Mouse (Mus musculus) subcutaneous adipose tissue, adult 2 months (tissue): ENCODE data around the gene Samd1. TPM values are rescaled to one million over a fixed set of nuclear protein-coding genes. Genes with fewer than 3 reads are reported as not detected.

Source experiments
- polyA plus RNA-seq: library from polyadenylated mRNA; depleted of rRNA; stranded (reverse); fragments of >200 nt; gene quantifications from 2 replicates; pipeline ENCODE4 v1.2.3, GENCODE M21; 2012; ENCODE audit warnings: low replicate concordance; rRNA removed

Samd1 gene
- 30.8 and 82.0 TPM in 2 replicates for polyA plus RNA-seq

GRCm38 (mm10) chr8:83997511-83998141, at the start of gene Samd1:
Gene Samd1 (plus strand): TSS chr8:83997672.

GRCm38 (mm10) chr8:83955106-83955957, 42.1 kb upstream of the Samd1 start, which contains the start of the genes Gm10644 and Asf1b:
Gene Gm10644 (minus strand): TSS chr8:83955205.
Gene Asf1b (plus strand): TSS chr8:83955507.

GRCm38 (mm10) chr8:83972150-83973120, 25.0 kb upstream of the Samd1 start, which contains the start of gene Prkaca:
Gene Prkaca (plus strand): TSS chr8:83972993.

GRCm38 (mm10) chr8:84001281-84002000, 4.0 kb downstream of the Samd1 start, which contains the start of gene 1700067K01Rik:
Gene 1700067K01Rik (plus strand): TSS chr8:84001502.

GRCm38 (mm10) chr8:84011705-84012498, 14.4 kb downstream of the Samd1 start, which contains the start of gene 2210011C24Rik:
Gene 2210011C24Rik (minus strand): TSS chr8:84012171.

GRCm38 (mm10) chr8:84021096-84021495, 23.6 kb downstream of the Samd1 start, which contains the start of gene Palm3:
Gene Palm3 (plus strand): TSS chr8:84021471.

GRCm38 (mm10) chr8:84042066-84042947, 44.8 kb downstream of the Samd1 start, which contains the start of gene Il27ra:
Gene Il27ra (minus strand): TSS chr8:84042589.

GRCm38 (mm10) chr8:84044900-84045299, 47.4 kb downstream of the Samd1 start, which contains the start of gene Rln3:
Gene Rln3 (minus strand): TSS chr8:84045000.

Other genes starting within 250 kb of the Samd1 start
- 33.2 and 156 TPM in 2 replicates for gene Adgrl1, start 97.6 kb upstream of the Samd1 start, polyA plus RNA-seq
- gene Gm10644, start 42.5 kb upstream of the Samd1 start, polyA plus RNA-seq, result 1.9 and 5.0 TPM in 2 replicates
- gene Asf1b, start 42.2 kb upstream of the Samd1 start, polyA plus RNA-seq, result 4.3 and 13.9 TPM in 2 replicates
- 150 and 220 TPM in 2 replicates for gene Prkaca, start 24.7 kb upstream of the Samd1 start, polyA plus RNA-seq
- gene 1700067K01Rik, start 3.8 kb downstream of the Samd1 start, polyA plus RNA-seq, result 0.39 TPM in 1 of 2 replicates, not detected in the other
- 0.24 and 0.27 TPM in 2 replicates for gene 2210011C24Rik, start 14.5 kb downstream of the Samd1 start, polyA plus RNA-seq
- 0.24 and 2.2 TPM in 2 replicates for gene Palm3, start 23.8 kb downstream of the Samd1 start, polyA plus RNA-seq
- 6.8 and 7.1 TPM in 2 replicates for gene Il27ra, start 44.9 kb downstream of the Samd1 start, polyA plus RNA-seq
- gene Rln3, start 47.3 kb downstream of the Samd1 start, polyA plus RNA-seq, result 0.23 and 0.31 TPM in 2 replicates
- gene Gm10643, start 67.5 kb downstream of the Samd1 start, polyA plus RNA-seq, result 0.59 and 2.2 TPM in 2 replicates
- gene Rfx1, start 69.2 kb downstream of the Samd1 start, polyA plus RNA-seq, result 13.7 and 31.8 TPM in 2 replicates
- gene Dcaf15, start 107.1 kb downstream of the Samd1 start, polyA plus RNA-seq, result 30.1 and 50.5 TPM in 2 replicates
- 2.0 and 2.4 TPM in 2 replicates for gene Podnl1, start 128.3 kb downstream of the Samd1 start, polyA plus RNA-seq
- 22.7 and 43.0 TPM in 2 replicates for gene Cc2d1a, start 150.3 kb downstream of the Samd1 start, polyA plus RNA-seq
- gene 4930432K21Rik, start 150.4 kb downstream of the Samd1 start, polyA plus RNA-seq, result 0.67 and 1.2 TPM in 2 replicates
- gene Nanos3, start 187.5 kb downstream of the Samd1 start, polyA plus RNA-seq, result 0.73 and 4.0 TPM in 2 replicates
- gene Zswim4, start 239.4 kb downstream of the Samd1 start, polyA plus RNA-seq, result 11.0 and 16.1 TPM in 2 replicates